Mouse (Mus musculus): ENCODE data around the gene Nbeal2.

Nbeal2 gene

DNA sequence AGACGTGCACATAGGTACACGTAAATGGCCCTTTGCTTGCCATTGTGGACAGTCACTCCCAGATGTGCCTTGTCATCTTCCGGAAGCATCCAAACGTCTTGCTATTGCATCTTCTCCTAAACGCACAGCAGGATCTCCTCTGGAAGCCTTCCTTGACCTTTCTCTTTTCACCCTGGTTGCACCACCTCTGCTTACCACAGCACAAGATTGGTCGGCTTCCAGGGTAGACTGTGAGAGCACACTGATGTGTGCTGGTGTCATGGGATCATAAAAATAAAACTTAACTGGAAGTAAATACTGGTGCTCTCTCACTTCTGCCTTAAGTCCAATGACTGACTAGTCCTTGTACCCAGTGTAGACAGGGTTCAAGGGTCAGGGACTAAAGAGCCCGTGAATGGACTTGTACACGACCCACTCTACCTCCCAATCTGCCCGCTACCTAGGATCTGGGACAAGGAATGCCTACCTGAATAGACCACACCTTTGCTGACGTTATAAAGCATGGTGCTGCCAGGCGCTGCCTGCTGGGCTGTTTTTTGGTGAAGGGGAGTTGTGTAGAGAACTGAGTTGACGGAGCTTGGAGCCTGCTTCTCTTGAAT lies 31.2 kb downstream of the Nbeal2 start:
- in situ Hi-C loops (cut with MboI; ENCODE audit: unreplicated experiment in 2 of 2) = loop anchor here in 1 of 2 experiments (5.0 kb wide), 1 partner anchor 210 kb away; no protein-coding TSS in a partner anchor

DNA sequence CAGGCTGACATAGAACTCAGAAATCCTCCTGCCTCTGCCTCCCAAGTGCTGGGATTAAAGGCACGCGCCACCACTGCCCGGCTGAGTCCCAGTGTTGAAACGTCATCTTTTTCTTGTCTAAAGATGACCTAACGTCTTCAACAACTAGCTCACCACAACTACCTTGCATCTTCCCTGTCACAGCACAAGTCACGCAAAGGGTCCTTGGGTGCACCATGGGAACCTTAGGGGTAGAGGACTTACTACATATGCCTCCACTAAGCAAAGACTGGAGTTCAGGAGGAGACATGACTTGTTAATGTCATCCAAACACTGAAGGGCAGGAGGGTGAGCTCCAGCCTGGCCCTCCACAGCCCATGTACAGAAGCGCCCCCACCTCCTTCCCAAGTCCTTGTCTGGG lies 33.3 kb downstream of the Nbeal2 start:
- in situ Hi-C loops (cut with MboI; ENCODE audit: unreplicated experiment in 2 of 2) = loop anchor here in 1 of 2 experiments (5.0 kb wide), 1 partner anchor 208 kb away; no protein-coding TSS in a partner anchor

DNA sequence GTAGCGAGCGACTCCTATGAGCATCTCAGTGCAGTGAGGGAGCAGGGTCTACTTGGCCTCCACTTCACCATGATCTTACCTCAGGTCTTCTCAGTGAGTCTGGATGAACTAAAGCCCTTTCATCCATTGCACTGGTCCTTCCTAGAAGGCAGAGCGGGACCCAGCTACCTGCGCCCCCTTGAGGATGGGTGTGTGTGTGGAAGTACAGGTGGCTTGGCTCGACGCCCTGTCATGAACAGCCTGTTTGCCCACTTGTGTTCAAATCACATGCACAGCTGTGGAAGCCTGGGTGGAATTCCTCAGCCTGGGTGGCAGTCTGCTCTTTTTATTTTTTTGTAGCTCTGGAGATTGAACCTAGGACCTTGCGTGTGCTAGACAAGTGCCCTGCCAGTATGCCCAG lies 33.8 kb downstream of the Nbeal2 start:
- in situ Hi-C loops (cut with MboI; ENCODE audit: unreplicated experiment in 2 of 2) = loop anchor here in 1 of 2 experiments (5.0 kb wide), 1 partner anchor 208 kb away; no protein-coding TSS in a partner anchor

DNA sequence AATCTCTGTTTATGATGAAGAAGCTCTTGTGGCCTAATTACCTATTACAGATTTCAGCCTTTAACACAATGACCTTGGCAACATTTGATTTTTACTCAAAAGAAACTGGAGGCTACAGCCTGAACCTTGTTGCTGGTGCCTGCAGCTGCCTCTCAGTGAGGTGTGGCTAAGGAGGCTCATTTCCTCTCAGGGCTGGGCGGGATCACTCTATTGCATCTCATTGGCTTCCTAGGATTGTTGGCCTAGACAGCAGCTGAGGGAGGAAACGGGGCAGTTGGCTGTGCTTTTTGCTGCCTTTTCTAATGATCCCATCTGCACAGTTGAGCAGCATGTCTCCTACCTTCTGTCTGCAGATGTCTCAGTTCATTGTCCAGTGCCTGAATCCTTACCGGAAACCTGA lies 36.9 kb downstream of the Nbeal2 start:
- in situ Hi-C loops (cut with MboI; ENCODE audit: unreplicated experiment in 2 of 2) = no loop called here

DNA sequence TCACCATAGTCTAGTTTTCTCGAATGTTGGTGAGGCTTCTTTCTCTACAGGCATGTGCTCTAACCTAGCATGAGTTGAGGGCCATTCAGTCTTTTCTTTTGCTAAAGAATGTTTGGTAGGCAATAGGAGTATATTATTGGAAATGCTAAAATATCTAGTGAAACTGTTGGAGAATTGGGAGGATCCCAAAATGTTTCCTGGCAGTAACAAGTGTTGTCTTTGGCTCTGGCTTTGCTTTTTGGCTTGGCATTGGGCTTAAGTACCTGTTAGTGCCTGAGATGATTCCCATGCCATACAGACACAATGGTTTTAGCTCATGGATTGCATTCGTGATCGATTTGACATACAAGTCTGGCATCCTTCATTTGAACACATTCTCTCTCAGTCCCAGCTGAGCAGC lies 42.5 kb downstream of the Nbeal2 start:
- in situ Hi-C loops (cut with MboI; ENCODE audit: unreplicated experiment in 2 of 2) = loop anchor here in 1 of 2 experiments (5.0 kb wide), 1 partner anchor 174 kb away; no protein-coding TSS in a partner anchor

DNA sequence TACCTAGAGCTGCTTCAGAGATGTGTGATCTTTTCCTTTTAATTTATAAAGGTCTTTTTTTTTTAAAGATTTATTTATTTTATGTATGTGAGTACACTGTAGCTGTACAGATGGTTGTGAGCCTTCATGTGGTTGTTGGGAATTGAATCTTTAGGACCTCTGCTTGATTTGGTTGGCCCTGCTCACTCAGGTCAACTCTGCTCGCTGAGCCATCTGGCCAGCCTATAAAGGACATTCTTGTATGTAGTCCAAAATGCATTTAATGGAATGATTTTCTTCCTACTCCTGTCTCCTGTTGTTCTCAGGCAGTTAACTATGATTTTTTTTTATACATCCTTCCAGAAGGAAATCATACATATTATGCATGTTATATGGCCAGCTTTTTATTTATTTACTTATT lies 70.4 kb downstream of the Nbeal2 start:
- in situ Hi-C loops (cut with MboI; ENCODE audit: unreplicated experiment in 2 of 2) = loop anchor here (25.0 kb wide), 2 partner anchors 371 to 396 kb away; no protein-coding TSS in a partner anchor

DNA sequence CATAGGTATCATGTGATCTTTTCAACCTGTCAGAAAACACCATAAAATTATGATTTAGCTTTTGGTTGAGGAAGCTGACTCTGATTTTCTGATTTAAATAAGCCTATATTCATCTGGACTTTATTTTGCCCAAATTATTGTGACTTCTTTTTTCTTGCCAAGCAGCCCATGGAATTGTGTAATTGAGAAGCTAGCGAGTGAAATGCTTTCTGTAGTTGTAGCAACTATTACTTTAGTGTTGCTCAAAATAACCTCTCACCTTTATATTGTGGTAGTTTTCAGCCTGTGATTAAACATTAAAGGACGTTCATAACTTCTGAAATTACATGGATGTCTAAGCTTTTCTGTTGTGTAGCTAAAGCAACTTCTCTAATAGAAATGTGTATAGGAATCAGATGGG lies 71.8 kb downstream of the Nbeal2 start:
- in situ Hi-C loops (cut with MboI; ENCODE audit: unreplicated experiment in 2 of 2) = loop anchor here (25.0 kb wide), 2 partner anchors 370 to 395 kb away; no protein-coding TSS in a partner anchor

All from v-Abl transformed pro-B cells (cell line).